Mouse (Mus musculus): ENCODE results near the gene Dhdds. TPM values are rescaled to one million over a fixed set of nuclear protein-coding genes. Genes with fewer than 3 reads are reported as not detected.

Gene Dhdds
- total and polyA plus RNA-seq, 3 experiments: 15.9 to 37.7 TPM; not detected in 1

GRCm38 (mm10) chr4:134025802-134026201, 25.1 kb upstream of the Dhdds start:
- no peaks in the 10 kb centered on the region for H3K27me3 ChIP-seq (ENCODE audit: control insufficient read depth in 1 of 2, insufficient read depth in 2 of 2, low read length in 2 of 2)
- no peak for TF ChIP-seq SMC3 (IDR thresholded peaks at IDR 0.05; ENCODE audit: low read depth, low read length)
- TF ChIP-seq GABPA (IDR thresholded peaks at IDR 0.05; ENCODE audit: low read depth, low read length): no peak
- TF ChIP-seq MAZ (IDR thresholded peaks at IDR 0.05; ENCODE audit: low read depth, low read length): no peak
- TF ChIP-seq ZMIZ1 (IDR thresholded peaks at IDR 0.05; ENCODE audit: low read depth, low read length): no peak
- no peak for TF ChIP-seq CHD1 (IDR thresholded peaks at IDR 0.05; ENCODE audit: low read depth, low read length)
- no peak for TF ChIP-seq TBP (IDR thresholded peaks at IDR 0.05; ENCODE audit: low read depth, low read length)
- no peak for TF ChIP-seq MYC (IDR thresholded peaks at IDR 0.05; ENCODE audit: low read depth, low read length)
- TF ChIP-seq SIN3A (IDR thresholded peaks at IDR 0.05; ENCODE audit: low read length): no peak
- TF ChIP-seq ZNF384 (IDR thresholded peaks at IDR 0.05; ENCODE audit: low read depth, low read length): no peak
- no peak for TF ChIP-seq ETS1 (IDR thresholded peaks at IDR 0.05; ENCODE audit: low read depth, low read length)
- TF ChIP-seq HCFC1 (IDR thresholded peaks at IDR 0.05; ENCODE audit: low read depth, low read length): no peak
- no peak for TF ChIP-seq MEF2A (IDR thresholded peaks at IDR 0.05; ENCODE audit: extremely low read depth, insufficient replicate concordance, low read depth, low read length, poor library complexity, severe bottlenecking)
- no peak for TF ChIP-seq USF2 (IDR thresholded peaks at IDR 0.05; ENCODE audit: borderline replicate concordance in 1 of 2, insufficient read depth in 1 of 2, low read depth in 1 of 2, low read length in 2 of 2)
- no peak for TF ChIP-seq POLR2A (IDR thresholded peaks at IDR 0.05; ENCODE audit: control insufficient read depth in 1 of 2, insufficient read depth in 1 of 2, low read depth in 1 of 2, low read length in 2 of 2, poor library complexity in 1 of 2)
- no peak for TF ChIP-seq RAD21 (IDR thresholded peaks at IDR 0.05; ENCODE audit: low read depth, low read length)
- no peak for DNase-seq (ENCODE audit: low read depth, low spot score)

GRCm38 (mm10) chr4:134020621-134021020, 19.9 kb upstream of the Dhdds start:
- Histone ChIP-seq H3K36me3 (ENCODE audit: control insufficient read depth in 1 of 2, insufficient read depth in 2 of 2, low read length in 2 of 2) (no peaks in the 10 kb centered on the region), H3K27ac (ENCODE audit: control insufficient read depth, low read depth, low read length) (no peak overlapping the region), H3K4me3 (ENCODE audit: control insufficient read depth in 1 of 2, insufficient read depth in 1 of 2, low read depth in 2 of 2, low read length in 2 of 2) (no peak overlapping the region), H3K4me1 (ENCODE audit: control insufficient read depth in 1 of 2, insufficient read depth in 2 of 2, low read length in 2 of 2) (no peaks in the 10 kb centered on the region), H3K79me2 (ENCODE audit: control insufficient read depth, insufficient read depth, low read length, poor library complexity) (no peaks in the 10 kb centered on the region), H3K9ac (ENCODE audit: control insufficient read depth, low read depth, low read length, poor library complexity, severe bottlenecking) (no peak overlapping the region), H3K27me3 (ENCODE audit: control insufficient read depth in 1 of 2, insufficient read depth in 2 of 2, low read length in 2 of 2) (no peaks in the 10 kb centered on the region), H3K9me3 (replicated peaks; ENCODE audit: insufficient read depth, low read length) (no peaks in the 10 kb centered on the region)
- TF ChIP-seq JUND (IDR thresholded peaks at IDR 0.05; ENCODE audit: low read depth, low read length) (no peak), MXI1 (IDR thresholded peaks at IDR 0.05; ENCODE audit: low read depth, low read length) (peak; percentile 96), E2F4 (IDR thresholded peaks at IDR 0.05; ENCODE audit: borderline replicate concordance, low read depth, low read length) (no peak), SIN3A (IDR thresholded peaks at IDR 0.05; ENCODE audit: low read length) (peak; percentile 99)
- DNase-seq (ENCODE audit: low read depth, low spot score): peak; percentile 65

More at GRCm38 (mm10) chr4:134025802-134026201, 25.1 kb upstream of the Dhdds start:
- H3K9me3 ChIP-seq (replicated peaks; ENCODE audit: insufficient read depth, low read length): no peaks in the 10 kb centered on the region
- H3K4me1 ChIP-seq (ENCODE audit: control insufficient read depth in 1 of 2, insufficient read depth in 2 of 2, low read length in 2 of 2): no peaks in the 10 kb centered on the region
- H3K4me3 ChIP-seq (ENCODE audit: control insufficient read depth in 1 of 2, insufficient read depth in 1 of 2, low read depth in 2 of 2, low read length in 2 of 2): no peak overlapping the region
- no peak overlapping the region for H3K9ac ChIP-seq (ENCODE audit: control insufficient read depth, low read depth, low read length, poor library complexity, severe bottlenecking)
- H3K27ac ChIP-seq (ENCODE audit: control insufficient read depth, low read depth, low read length): no peak overlapping the region
- no peaks in the 10 kb centered on the region for H3K36me3 ChIP-seq (ENCODE audit: control insufficient read depth in 1 of 2, insufficient read depth in 2 of 2, low read length in 2 of 2)
- no peaks in the 10 kb centered on the region for H3K79me2 ChIP-seq (ENCODE audit: control insufficient read depth, insufficient read depth, low read length, poor library complexity)
